Mouse (Mus musculus) heart, adult 2 months (tissue): ENCODE measurements around the gene Myt1l. TPM values are rescaled to one million over a fixed set of nuclear protein-coding genes. Genes with fewer than 3 reads are reported as not detected.
A peak's percentile ranks its signal among the peaks of the same experiment; 100 is the strongest.

ENCODE experiments used
- DNase-seq, 2 experiments: peaks; one replicate each; pipeline ENCODE4 v3.0.0; 2021
- H3K27ac ChIP-seq: fragments of 200-600 bp; 2 replicates; pipeline ENCODE4 v1.8.1; 2022
- H3K27me3 ChIP-seq: fragments of 200-500 bp; 2 replicates; pipeline ENCODE4 v1.6.1; 2012; ENCODE audit warnings: mild to moderate bottlenecking, low read length, inconsistent platforms, mixed read lengths; ENCODE audit not compliant: control insufficient read depth, insufficient read depth
- H3K36me3 ChIP-seq: fragments of 200-500 bp; 2 replicates; pipeline ENCODE4 v1.6.1; 2012; ENCODE audit warnings: low read length, inconsistent platforms; ENCODE audit not compliant: control insufficient read depth, insufficient read depth
- H3K4me1 ChIP-seq: fragments of 200-500 bp; 2 replicates; pipeline ENCODE4 v1.6.1; 2011; ENCODE audit warnings: low read length; ENCODE audit not compliant: control insufficient read depth, insufficient read depth
- H3K4me3 ChIP-seq: fragments of 200-600 bp; 2 replicates; pipeline ENCODE4 v1.8.1; 2022
- H3K79me2 ChIP-seq: fragments of 200-500 bp; replicated peaks from 2 replicates; pipeline ENCODE4 v1.6.1; 2012; ENCODE audit warnings: mild to moderate bottlenecking, inconsistent platforms, low read length, moderate library complexity, mixed read lengths; ENCODE audit not compliant: control insufficient read depth, insufficient read depth
- H3K9ac ChIP-seq: fragments of 200-500 bp; 2 replicates; pipeline ENCODE4 v1.6.1; 2012; ENCODE audit warnings: low read depth, mild to moderate bottlenecking, control low read depth, inconsistent platforms, low read length, mixed read lengths
- CTCF ChIP-seq: fragments of 200-600 bp; IDR thresholded peaks from 2 replicates; pipeline ENCODE4 v1.8.1; 2022; ENCODE audit warnings: antibody characterized with exemption, mild to moderate bottlenecking, moderate library complexity
- EP300 ChIP-seq: fragments of 200-500 bp; IDR thresholded peaks from 2 replicates; pipeline ENCODE4 v1.6.1; 2011; ENCODE audit warnings: low read depth, low read length, control low read depth; ENCODE audit not compliant: insufficient read depth
- POLR2A ChIP-seq: fragments of 200-500 bp; IDR thresholded peaks from 2 replicates; pipeline ENCODE4 v1.6.1; 2011; ENCODE audit warnings: mild to moderate bottlenecking, low read depth, low read length, control low read depth; ENCODE audit not compliant: insufficient read depth
- WGBS: fragments of 180-500 bp; shearing (Covaris S2); methylation state at CpG from one replicate; pipeline ENCODE4 v1.1.7; 2018; 5-methylcytosine and 5-hydroxymethylcytosine counted together
- intact Hi-C: fragments of 180-260 bp; cut with DNase I; formaldehyde crosslinking; loops from one replicate; pipeline ENCODE4 v1.15.1; 2025
- polyA plus RNA-seq: library from polyadenylated mRNA; depleted of rRNA; stranded (reverse); fragments of >200 nt; gene quantifications from 2 replicates; pipeline ENCODE4 v1.2.3, GENCODE M21; 2012
- total RNA-seq, 2 experiments: library from RNA; stranded (reverse); gene quantifications; 2 replicates each; pipeline ENCODE4 v1.2.3; 2021

Gene Myt1l
- total and polyA plus RNA-seq, 3 experiments, result 0.06 TPM; not detected in 2

DNA sequence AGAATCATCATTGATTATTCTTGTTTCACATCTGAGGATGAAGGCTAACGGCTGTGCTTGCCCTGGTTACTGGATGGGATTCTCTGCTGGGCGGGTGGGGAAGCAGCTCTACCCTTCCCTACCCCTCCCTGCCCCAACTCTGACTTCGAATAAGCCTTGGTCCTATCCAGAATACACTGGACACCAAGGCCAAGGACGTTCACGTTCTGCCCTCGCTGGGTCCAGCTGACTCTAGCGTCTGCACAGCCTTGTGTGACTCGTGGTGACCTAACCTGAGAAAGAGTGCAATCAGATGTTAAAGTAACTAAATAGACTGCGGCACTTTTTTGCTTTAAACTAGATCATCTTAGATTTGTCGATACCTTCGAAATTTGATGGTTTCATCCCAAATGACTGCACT lies 393.3 kb downstream of the Myt1l start:
- no peaks in the 10 kb centered on the region for H3K36me3 ChIP-seq
- H3K79me2 ChIP-seq, result no peaks in the 10 kb centered on the region
- H3K9ac ChIP-seq, result no peak overlapping the region
- no peak overlapping the region for H3K27ac ChIP-seq
- TF ChIP-seq CTCF (no peak), POLR2A (no peak), EP300 (no peak)
- H3K27me3 ChIP-seq, result no peaks in the 10 kb centered on the region
- intact Hi-C loops, result loop anchor here (5.0 kb wide), 1 partner anchor 451 kb away; the partner anchor contains the start of gene Sntg2
- no peaks in the 10 kb centered on the region for H3K4me1 ChIP-seq
- H3K4me3 ChIP-seq, result no peak overlapping the region
- WGBS, result 90% methylated on average over 11 of the region's 11 CpGs
- no peak for DNase-seq

DNA sequence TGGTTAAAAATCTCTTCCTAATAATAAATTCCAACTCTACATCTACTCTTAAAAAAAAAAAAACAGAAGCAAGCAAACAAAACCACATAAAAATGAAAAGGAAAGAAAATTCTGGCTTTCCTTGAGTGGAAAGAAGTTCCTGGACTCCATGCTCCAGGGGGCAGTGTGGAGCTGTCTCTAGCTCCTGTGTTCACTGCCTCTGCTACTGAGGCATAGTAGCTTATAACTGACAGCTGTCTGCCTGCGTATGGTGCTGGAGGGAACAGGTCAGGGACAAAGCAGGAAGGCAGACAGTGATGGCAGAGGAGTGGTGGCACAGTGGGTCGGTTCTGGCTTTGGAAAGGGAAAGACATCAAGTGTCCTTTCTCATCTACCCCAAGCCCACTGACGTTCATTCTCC lies 398.7 kb downstream of the Myt1l start:
- H3K36me3 ChIP-seq, result no peaks in the 10 kb centered on the region
- 32% methylated on average over 3 of the region's 3 CpGs for WGBS
- intact Hi-C loops, result loop anchor here (1.0 to 5.0 kb wide), 2 partner anchors 95 to 113 kb away; no protein-coding TSS in a partner anchor

DNA sequence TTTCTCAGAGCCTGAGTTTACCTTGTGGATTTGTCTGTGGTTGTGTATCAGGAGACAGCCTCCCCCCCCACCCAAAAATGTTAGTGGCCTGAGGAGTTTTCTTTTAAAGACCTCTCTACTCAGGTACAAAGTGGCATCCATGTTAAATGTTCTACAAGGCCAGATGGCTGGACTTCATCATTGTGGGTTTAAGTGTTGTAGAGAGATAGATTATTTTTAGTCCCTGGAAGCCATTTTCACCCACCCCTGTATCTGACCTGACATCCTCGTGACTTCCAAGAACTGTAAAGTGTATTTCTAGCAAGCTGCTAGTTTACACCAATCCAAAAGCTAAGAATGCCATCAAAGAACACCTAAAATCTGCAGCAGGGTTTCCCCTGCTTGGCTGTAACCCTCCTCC lies 402.4 kb downstream of the Myt1l start:
- Histone ChIP-seq H3K36me3 (no peaks in the 10 kb centered on the region), H3K4me3 (no peak overlapping the region), H3K27me3 (no peaks in the 10 kb centered on the region), H3K9ac (no peak overlapping the region), H3K79me2 (no peaks in the 10 kb centered on the region), H3K27ac (peak overlapping the region; percentile 44), H3K4me1 (peaks cover 9% of the 10 kb centered on the region)
- intact Hi-C loops, result loop anchor here (10.0 kb wide), 1 partner anchor 654 kb away; the partner anchor contains the start of gene Tmem18
- no peak for TF ChIP-seq POLR2A
- TF ChIP-seq EP300, result no peak
- TF ChIP-seq CTCF, result no peak
- 68% methylated on average over 1 of the region's 1 CpGs for WGBS
- DNase-seq, result no peak

More for the DNA sequence above, 398.7 kb downstream of the Myt1l start:
- peak; percentile 63 to 84 for DNase-seq
- Histone ChIP-seq H3K27ac (no peak overlapping the region), H3K9ac (no peak overlapping the region), H3K4me1 (peaks cover 6% of the 10 kb centered on the region), H3K79me2 (no peaks in the 10 kb centered on the region), H3K27me3 (no peaks in the 10 kb centered on the region), H3K4me3 (no peak overlapping the region)
- no peak for TF ChIP-seq POLR2A
- TF ChIP-seq EP300, result peak; percentile 60; the same call in 1 of the 2 replicates
- peak; percentile 97 for TF ChIP-seq CTCF

DNA sequence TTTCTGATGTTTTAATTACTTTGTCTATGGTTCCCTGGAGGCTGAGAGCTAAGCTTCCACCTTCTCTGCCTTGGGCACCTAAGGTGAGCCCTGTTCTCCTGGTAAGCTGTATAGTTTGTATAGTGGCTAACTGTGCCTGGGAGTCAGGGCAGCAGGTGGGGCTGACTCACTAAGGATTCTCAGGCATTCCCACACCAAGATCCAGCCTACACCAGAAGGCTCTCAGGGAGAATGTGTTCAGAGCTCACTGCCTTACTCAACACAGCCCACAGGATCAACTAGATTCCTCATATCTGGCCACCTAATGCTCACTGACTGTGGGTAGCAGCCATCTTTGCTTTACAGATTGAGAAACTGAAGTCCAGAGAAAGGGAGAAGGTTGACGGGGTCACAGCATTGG lies 404.8 kb downstream of the Myt1l start:
- Histone ChIP-seq H3K79me2 (0 out of 2 replicates have a peak, but pooled peaks cover under 1% of the 10 kb centered on the region), H3K9ac (no peak overlapping the region), H3K4me1 (peaks cover 7% of the 10 kb centered on the region), H3K36me3 (no peaks in the 10 kb centered on the region), H3K27ac (no peak overlapping the region), H3K4me3 (no peak overlapping the region), H3K27me3 (no peaks in the 10 kb centered on the region)
- WGBS, result 100% methylated on average over 1 of the region's 1 CpGs
- intact Hi-C loops, result loop anchor here (2.0 to 10.0 kb wide), 2 partner anchors 46 to 652 kb away; partner anchors contain the start of gene Tmem18
- TF ChIP-seq POLR2A, result no peak
- no peak for TF ChIP-seq EP300
- no peak for TF ChIP-seq CTCF
- no peak for DNase-seq

DNA sequence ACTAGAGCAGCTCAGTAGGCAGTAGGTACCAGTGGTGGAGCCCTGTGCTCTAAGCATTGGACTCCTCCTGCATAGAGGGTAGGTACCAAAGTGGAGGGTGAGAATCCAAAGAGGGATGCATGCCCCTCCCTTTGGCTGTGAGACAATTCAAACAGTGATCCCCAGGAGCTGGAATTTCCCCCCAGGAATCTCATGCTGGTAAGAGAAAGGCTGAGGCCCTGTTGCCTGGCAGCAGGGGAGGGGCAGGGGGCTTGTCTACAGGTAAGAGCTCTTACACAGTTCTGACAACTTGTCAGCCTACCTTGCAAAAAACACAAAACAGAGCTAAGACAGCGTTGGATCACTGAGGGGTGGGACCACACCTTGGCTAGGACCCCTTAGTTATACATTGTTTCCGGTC lies 405.3 kb downstream of the Myt1l start:
- no peak for TF ChIP-seq CTCF
- DNase-seq, result no peak
- Histone ChIP-seq H3K79me2 (0 out of 2 replicates have a peak, but pooled peaks cover 3% of the 10 kb centered on the region), H3K36me3 (no peaks in the 10 kb centered on the region), H3K27ac (no peak overlapping the region), H3K4me3 (no peak overlapping the region), H3K27me3 (no peaks in the 10 kb centered on the region), H3K9ac (no peak overlapping the region), H3K4me1 (peaks cover 7% of the 10 kb centered on the region)
- WGBS, result 84% methylated on average over 2 of the region's 2 CpGs
- intact Hi-C loops, result loop anchor here (2.0 to 10.0 kb wide), 2 partner anchors 45 to 651 kb away; partner anchors contain the start of gene Tmem18

DNA sequence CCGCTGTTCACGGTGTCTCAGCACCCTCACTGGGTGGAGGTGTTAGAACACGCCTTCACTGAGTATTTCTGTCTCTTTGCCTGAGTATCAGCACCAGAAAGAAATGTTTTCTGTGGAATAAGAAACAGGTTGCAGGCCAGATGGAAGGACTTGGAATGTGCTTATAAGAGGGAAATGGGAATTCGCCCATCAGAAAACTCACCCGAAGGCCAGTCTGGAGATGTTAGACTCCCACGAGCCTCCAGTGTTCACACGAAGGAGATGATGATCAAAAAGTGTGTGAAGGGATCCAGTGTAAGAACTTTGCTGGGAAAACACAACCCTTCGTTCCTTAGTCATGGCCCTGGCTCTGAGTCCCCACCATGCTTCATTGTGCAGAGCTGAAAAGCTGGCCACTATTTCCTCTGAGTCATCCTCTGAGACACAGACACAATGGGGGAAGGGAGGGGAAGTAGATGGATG lies 406.0 kb downstream of the Myt1l start:
- Histone ChIP-seq H3K27ac (no peak overlapping the region), H3K36me3 (no peaks in the 10 kb centered on the region), H3K9ac (no peak overlapping the region), H3K79me2 (0 out of 2 replicates have a peak, but pooled peaks cover 3% of the 10 kb centered on the region), H3K27me3 (no peaks in the 10 kb centered on the region), H3K4me3 (no peak overlapping the region), H3K4me1 (peaks cover 7% of the 10 kb centered on the region)
- intact Hi-C loops, result loop anchor here (10.0 kb wide), 1 partner anchor 651 kb away; the partner anchor contains the start of gene Tmem18
- DNase-seq, result peak in 1 of 2 experiments; percentile 40
- no peak for TF ChIP-seq CTCF
- 0 out of 2 replicates have a peak, but pooled peaks have one; percentile 12 for TF ChIP-seq EP300
- TF ChIP-seq POLR2A, result no peak
- WGBS, result 54% methylated on average over 8 of the region's 8 CpGs
